Mouse (Mus musculus) erythroblast, adult 5-6 weeks (primary cell): ENCODE results near the gene Nsd1. TPM values are rescaled to one million over a fixed set of nuclear protein-coding genes. Genes with fewer than 3 reads are reported as not detected.

Experiments
- ATAC-seq: replicated peaks from 2 replicates; pipeline ENCODE4 v1.8.0; 2016; ENCODE audit warnings: moderate number of reproducible peaks, mild to moderate bottlenecking, moderate TSS enrichment, inconsistent platforms; ENCODE audit not compliant: poor library complexity, low FRiP score, severe bottlenecking
- total RNA-seq, 2 experiments: library from RNA; stranded (forward) in 1 of 2; stranded (reverse) in 1 of 2; fragments of 150-400 nt in 1 of 2; fragments of 200-764, 138-1000 nt in 1 of 2; gene quantifications; 2 replicates each; pipeline versions ENCODE4 v1.2.3 to v1.2.4; 2015 to 2017; ENCODE audit warnings: low replicate concordance in 2 of 2

Gene Nsd1
- total RNA-seq, 2 experiments from 2014 or later: 29.0 to 33.8 TPM

- peak; percentile 95 for ATAC-seq
Measured at GRCm38 (mm10) chr13:55362453-55363060, 153.0 kb downstream of the Nsd1 start, which contains the start of gene Lman2. TSS of gene Lman2 (minus strand) at chr13:55362783.

Other genes starting within 250 kb of the Nsd1 start
- gene Hk3, start 188.4 kb upstream of the Nsd1 start, total RNA-seq (2015; ENCODE audit: low replicate concordance): 19.6 and 22.4 TPM in 2 replicates
- gene Hk3, start 188.4 kb upstream of the Nsd1 start, total RNA-seq (2017; ENCODE audit: low replicate concordance): 34.2 and 38.5 TPM in 2 replicates
- 16.5 and 36.5 TPM in 2 replicates for gene Uimc1, start 109.5 kb upstream of the Nsd1 start, total RNA-seq (2015; ENCODE audit: low replicate concordance)
- gene Uimc1, start 109.5 kb upstream of the Nsd1 start, total RNA-seq (2017; ENCODE audit: low replicate concordance): 25.1 and 30.4 TPM in 2 replicates
- 14.8 and 24.8 TPM in 2 replicates for gene Zfp346, start 104.5 kb upstream of the Nsd1 start, total RNA-seq (2015; ENCODE audit: low replicate concordance)
- gene Zfp346, start 104.5 kb upstream of the Nsd1 start, total RNA-seq (2017; ENCODE audit: low replicate concordance): 17.3 and 25.2 TPM in 2 replicates
- gene Gm17617, start 76.2 kb upstream of the Nsd1 start, total RNA-seq (2015; ENCODE audit: low replicate concordance): not detected in 2 replicates
- gene Gm17617, start 76.2 kb upstream of the Nsd1 start, total RNA-seq (2017; ENCODE audit: low replicate concordance): not detected in 2 replicates
- gene Fgfr4, start 57.1 kb upstream of the Nsd1 start, total RNA-seq (2015; ENCODE audit: low replicate concordance): not detected in 2 replicates
- not detected in 2 replicates for gene Fgfr4, start 57.1 kb upstream of the Nsd1 start, total RNA-seq (2017; ENCODE audit: low replicate concordance)
- 130 and 134 TPM in 2 replicates for gene Prelid1, start 110.7 kb downstream of the Nsd1 start, total RNA-seq (2015; ENCODE audit: low replicate concordance)
- 36.8 and 38.1 TPM in 2 replicates for gene Prelid1, start 110.7 kb downstream of the Nsd1 start, total RNA-seq (2017; ENCODE audit: low replicate concordance)
- 44.1 and 62.1 TPM in 2 replicates for gene Rab24, start 112.2 kb downstream of the Nsd1 start, total RNA-seq (2015; ENCODE audit: low replicate concordance)
- 12.9 and 19.2 TPM in 2 replicates for gene Rab24, start 112.2 kb downstream of the Nsd1 start, total RNA-seq (2017; ENCODE audit: low replicate concordance)
- gene Mxd3, start 120.0 kb downstream of the Nsd1 start, total RNA-seq (2015; ENCODE audit: low replicate concordance): 14.2 and 15.0 TPM in 2 replicates
- 20.1 and 28.7 TPM in 2 replicates for gene Mxd3, start 120.0 kb downstream of the Nsd1 start, total RNA-seq (2017; ENCODE audit: low replicate concordance)
- gene Lman2, start 153.0 kb downstream of the Nsd1 start, total RNA-seq (2015; ENCODE audit: low replicate concordance): 19.6 and 20.2 TPM in 2 replicates
- gene Lman2, start 153.0 kb downstream of the Nsd1 start, total RNA-seq (2017; ENCODE audit: low replicate concordance): 31.8 and 33.4 TPM in 2 replicates
- gene Rgs14, start 159.9 kb downstream of the Nsd1 start, total RNA-seq (2015; ENCODE audit: low replicate concordance): 9.0 and 14.2 TPM in 2 replicates
- 7.8 and 7.9 TPM in 2 replicates for gene Rgs14, start 159.9 kb downstream of the Nsd1 start, total RNA-seq (2017; ENCODE audit: low replicate concordance)
- not detected in 2 replicates for gene Slc34a1, start 188.4 kb downstream of the Nsd1 start, total RNA-seq (2015; ENCODE audit: low replicate concordance)
- gene Slc34a1, start 188.4 kb downstream of the Nsd1 start, total RNA-seq (2017; ENCODE audit: low replicate concordance): not detected in 2 replicates
- gene Pfn3, start 205.4 kb downstream of the Nsd1 start, total RNA-seq (2015; ENCODE audit: low replicate concordance): not detected in 2 replicates
- gene Pfn3, start 205.4 kb downstream of the Nsd1 start, total RNA-seq (2017; ENCODE audit: low replicate concordance): not detected in 2 replicates
- gene F12, start 217.0 kb downstream of the Nsd1 start, total RNA-seq (2015; ENCODE audit: low replicate concordance): not detected in 2 replicates
- gene F12, start 217.0 kb downstream of the Nsd1 start, total RNA-seq (2017; ENCODE audit: low replicate concordance): not detected in 2 replicates
- gene Grk6, start 235.3 kb downstream of the Nsd1 start, total RNA-seq (2015; ENCODE audit: low replicate concordance): 24.2 and 25.2 TPM in 2 replicates
- gene Grk6, start 235.3 kb downstream of the Nsd1 start, total RNA-seq (2017; ENCODE audit: low replicate concordance): 33.4 and 38.2 TPM in 2 replicates